Mouse (Mus musculus) lung, postnatal 0 days (tissue): ENCODE measurements around the gene Mea1.

Experiments used
- CTCF ChIP-seq: IDR thresholded peaks from 2 replicates; pipeline ENCODE4 v1.5.1; 2016; ENCODE audit warnings: antibody characterized with exemption, mild to moderate bottlenecking
- EP300 ChIP-seq: IDR thresholded peaks from 2 replicates; pipeline ENCODE4 v1.6.1; 2016; ENCODE audit warnings: antibody characterized with exemption, mild to moderate bottlenecking, control low read depth

DNA sequence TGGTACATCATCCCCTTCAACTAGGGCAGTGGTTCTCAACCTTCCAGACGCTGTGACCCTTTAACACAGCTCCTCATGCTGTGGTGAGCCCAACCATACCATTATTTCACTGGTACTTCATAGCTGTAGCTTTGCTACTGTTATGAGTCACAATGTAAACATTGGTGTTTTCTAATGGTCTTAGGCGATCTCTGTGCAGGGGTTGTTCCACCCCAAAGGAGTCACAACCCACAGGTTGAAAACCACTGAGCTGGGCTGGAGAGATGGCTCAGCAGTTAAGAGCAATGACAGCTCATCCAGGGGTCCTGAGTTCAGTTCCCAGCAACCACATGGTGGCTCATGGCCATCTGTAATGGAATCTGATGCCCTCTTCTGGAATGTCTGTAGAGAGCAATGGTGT lies 12.8 kb downstream of the Mea1 start:
- no peak for TF ChIP-seq EP300
- no peak for TF ChIP-seq CTCF
